Comparison of ENCODE assay signal across 9 mouse cellular contexts in the genomic region with DNA sequence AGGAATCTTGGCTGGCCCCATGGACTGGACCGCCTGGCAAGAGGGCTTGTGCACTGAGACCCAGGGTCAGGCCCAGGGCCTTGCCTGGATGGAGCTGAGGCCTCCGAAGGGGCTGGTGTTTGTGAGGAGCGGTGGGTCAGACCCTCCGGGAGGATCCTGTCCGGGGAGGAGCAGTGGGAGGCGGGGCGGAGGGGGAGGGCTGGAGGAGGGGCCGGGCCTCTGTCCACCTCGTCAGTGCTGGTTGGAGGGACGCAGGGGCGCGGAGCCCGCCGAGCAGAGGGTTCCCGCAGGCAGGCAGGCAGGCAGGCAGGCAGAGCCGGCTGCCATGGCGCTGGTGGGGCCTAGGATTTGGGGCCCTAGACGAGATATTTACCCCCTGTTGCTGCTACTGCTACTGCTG. TPM values are rescaled to one million over a fixed set of nuclear protein-coding genes. Genes with fewer than 3 reads are reported as not detected.
DNase-seq lines count a peak whose midpoint lies in the region; ATAC-seq lines count a peak whose summit lies in the region.
"Had no signal": no experiment of that assay in that cellular context is flagged by ENCODE, and none has a peak within 500 bp of the region (broad histone marks: within the 10 kb centered on the region; RNA-seq: fewer than 3 reads in every experiment).

TSS of gene Crb2 (plus strand) at position 234 of the 400 bp plus-strand sequence.

- H3K9ac ChIP-seq in heart, embryonic 12.5 days, result peak within 1 kb of the TSS; percentile 64
- H3K9ac ChIP-seq in intestine, embryonic 14.5 days (ENCODE audit: low read length), result no peak within 1 kb of the TSS; the same call in 1 of the 2 replicates
- peak within 1 kb of the TSS; percentile 53 for H3K9ac ChIP-seq in midbrain, embryonic 16.5 days (ENCODE audit: low read depth, low read length)

- ATAC-seq in heart, embryonic 12.5 days (ENCODE audit: insufficient number of reproducible peaks, low FRiP score), result peak; percentile 58
- 0 out of 2 replicates have a peak, but pooled peaks have one; percentile 25 for ATAC-seq in intestine, embryonic 14.5 days (replicated peaks; ENCODE audit: low FRiP score, low TSS enrichment, low read depth)
- no peak for ATAC-seq in midbrain, embryonic 16.5 days

- H3K4me3 ChIP-seq in heart, embryonic 12.5 days, result peak within 1 kb of the TSS; percentile 50
- H3K4me3 ChIP-seq in intestine, embryonic 14.5 days (ENCODE audit: low read depth, low read length), result peak within 1 kb of the TSS; percentile 31
- peak within 1 kb of the TSS; percentile 30 for H3K4me3 ChIP-seq in midbrain, embryonic 16.5 days (ENCODE audit: low read depth, low read length)

- no peak for DNase-seq in heart, postnatal 25 days (ENCODE audit: low spot score)
- peak; percentile 83 for DNase-seq in embryo, embryonic 10.5 days (ENCODE audit: low spot score)
- DNase-seq in intestine, embryonic 14.5 days (ENCODE audit: low spot score), result peak; percentile 80
- DNase-seq in cerebellum, postnatal 10 days, result no peak
- DNase-seq in gastrocnemius, adult 8-10 months (ENCODE audit: low spot score in 2 of 2), result no peak
- no peak for DNase-seq in layer of hippocampus, postnatal 25 days (ENCODE audit: extremely low spot score in 1 of 2, low spot score in 1 of 2)
- DNase-seq: B cell, adult 2 months had no signal

- H3K4me1 ChIP-seq in heart, embryonic 12.5 days (replicated peaks), result peaks cover 63% of the 10 kb centered on the region
- peaks cover 35% of the 10 kb centered on the region for H3K4me1 ChIP-seq in intestine, embryonic 14.5 days (replicated peaks; ENCODE audit: control insufficient read depth, insufficient read depth, low read length)
- H3K4me1 ChIP-seq in midbrain, embryonic 16.5 days (ENCODE audit: control insufficient read depth, insufficient read depth, low read length), result peaks cover 31% of the 10 kb centered on the region

- intact Hi-C loops in heart, postnatal 25 days (cut with DNase I), result no loop called here

- H3K9me3 ChIP-seq in heart, embryonic 12.5 days (replicated peaks), result no peaks in the 10 kb centered on the region
- no peaks in the 10 kb centered on the region for H3K9me3 ChIP-seq in intestine, embryonic 14.5 days (ENCODE audit: control insufficient read depth, low read length)
- no peaks in the 10 kb centered on the region for H3K9me3 ChIP-seq in midbrain, embryonic 16.5 days (replicated peaks; ENCODE audit: control insufficient read depth, low read length, poor library complexity, severe bottlenecking)

- peak within 1 kb of the TSS; percentile 82 for H3K4me2 ChIP-seq in heart, embryonic 12.5 days
- H3K4me2 ChIP-seq in intestine, embryonic 14.5 days (ENCODE audit: low read length), result peak within 1 kb of the TSS; percentile 61
- H3K4me2 ChIP-seq in midbrain, embryonic 16.5 days (ENCODE audit: low read length), result peak within 1 kb of the TSS; percentile 43

- H3K36me3 ChIP-seq in heart, embryonic 12.5 days, result no peaks in the 10 kb centered on the region
- H3K36me3 ChIP-seq in intestine, embryonic 14.5 days (ENCODE audit: control insufficient read depth, insufficient read depth, low read length), result no peaks in the 10 kb centered on the region
- H3K36me3 ChIP-seq in midbrain, embryonic 16.5 days (ENCODE audit: control insufficient read depth, insufficient read depth, low read length), result no peaks in the 10 kb centered on the region

- 2% methylated on average over 16 of the region's 18 CpGs for WGBS in heart, embryonic 12.5 days
- 2% methylated on average over 18 of the region's 18 CpGs for WGBS in intestine, embryonic 14.5 days
- 7% methylated on average over 18 of the region's 18 CpGs for WGBS in midbrain, embryonic 16.5 days

- H3K27ac ChIP-seq in heart, embryonic 12.5 days (ENCODE audit: poor library complexity, severe bottlenecking), result peak within 1 kb of the TSS; percentile 62
- H3K27ac ChIP-seq in intestine, embryonic 14.5 days (ENCODE audit: low read depth), result no peak within 1 kb of the TSS
- H3K27ac ChIP-seq in midbrain, embryonic 16.5 days (ENCODE audit: low read length), result peak within 1 kb of the TSS; percentile 48

- H3K27me3 ChIP-seq in heart, embryonic 12.5 days (replicated peaks), result no peaks in the 10 kb centered on the region; the same call in 1 of the 2 replicates
- H3K27me3 ChIP-seq in intestine, embryonic 14.5 days (replicated peaks; ENCODE audit: control insufficient read depth, insufficient read depth, low read length), result no peaks in the 10 kb centered on the region
- no peaks in the 10 kb centered on the region for H3K27me3 ChIP-seq in midbrain, embryonic 16.5 days (ENCODE audit: control insufficient read depth, insufficient read depth, low read depth, low read length)

RNA-seq across cellular contexts. Expression of gene Crb2, which starts in this region (rescaled TPM):
- polyA plus RNA-seq in heart, embryonic 12.5 days (2016; fragmentation: Nextera tagmentation; extraction: Ambion mirVana), result 7.6 and 9.1 TPM in 2 replicates
- total RNA-seq in heart, postnatal 25 days (2021), result 1 to 10 TPM in 1 of 2 experiments, under 1 TPM in 1; 0.78 to 1.0 TPM
- 3.6 and 4.2 TPM in 2 replicates for polyA plus RNA-seq in intestine, embryonic 14.5 days (2014; fragmentation: Nextera tagmentation; extraction: Ambion mirVana)
- polyA plus RNA-seq in midbrain, embryonic 16.5 days (2015; fragmentation: Nextera tagmentation; extraction: Ambion mirVana), result 4.2 and 5.3 TPM in 2 replicates
- under 1 TPM in 3 of 4 experiments, not detected in 1; 0.02 to 0.08 (median 0.04) TPM for total RNA-seq in gastrocnemius, adult 8-10 months (2022)
- total RNA-seq in layer of hippocampus, postnatal 25 days (2021), result 1 to 10 TPM; 3.8 to 4.8 TPM

Comparison
In these comparisons a context has a peak if more than half of its experiments do, and no peak if none do; other contexts are left out.
1. DNase-seq: peak in embryo, embryonic 10.5 days (single experiment) and intestine, embryonic 14.5 days (single experiment); none in heart, postnatal 25 days (single experiment), cerebellum, postnatal 10 days (0 of 2), gastrocnemius, adult 8-10 months (0 of 2) and layer of hippocampus, postnatal 25 days (0 of 2).
2. Peak in every context shown above with its lines, with median percentiles within 50 percentile points of each other: H3K4me2 ChIP-seq and H3K4me3 ChIP-seq.